Mouse (Mus musculus) right cerebral cortex, postnatal 36 days (tissue): ENCODE measurements at regions not wholly inside any gene's neighbourhood (a gene's known extent, or its start where the extent isn't known, plus 50 kb on each side); places are given as distances from the start of the nearest gene placed in this dataset.

Experiments used
- DNase-seq, 2 experiments: peaks; one replicate each; pipeline ENCODE4 v3.0.0; 2022; ENCODE audit warnings: low spot score in 2 of 2, mixed read lengths in 1 of 2

- DNase-seq, result no peak
Observed at GRCm38 (mm10) chr3:79996803-79997202, 112.5 kb downstream of the Fam198b start.

- no peak for DNase-seq
Observed at GRCm38 (mm10) chr3:80002335-80002734, 118.0 kb downstream of the Fam198b start.

DNA sequence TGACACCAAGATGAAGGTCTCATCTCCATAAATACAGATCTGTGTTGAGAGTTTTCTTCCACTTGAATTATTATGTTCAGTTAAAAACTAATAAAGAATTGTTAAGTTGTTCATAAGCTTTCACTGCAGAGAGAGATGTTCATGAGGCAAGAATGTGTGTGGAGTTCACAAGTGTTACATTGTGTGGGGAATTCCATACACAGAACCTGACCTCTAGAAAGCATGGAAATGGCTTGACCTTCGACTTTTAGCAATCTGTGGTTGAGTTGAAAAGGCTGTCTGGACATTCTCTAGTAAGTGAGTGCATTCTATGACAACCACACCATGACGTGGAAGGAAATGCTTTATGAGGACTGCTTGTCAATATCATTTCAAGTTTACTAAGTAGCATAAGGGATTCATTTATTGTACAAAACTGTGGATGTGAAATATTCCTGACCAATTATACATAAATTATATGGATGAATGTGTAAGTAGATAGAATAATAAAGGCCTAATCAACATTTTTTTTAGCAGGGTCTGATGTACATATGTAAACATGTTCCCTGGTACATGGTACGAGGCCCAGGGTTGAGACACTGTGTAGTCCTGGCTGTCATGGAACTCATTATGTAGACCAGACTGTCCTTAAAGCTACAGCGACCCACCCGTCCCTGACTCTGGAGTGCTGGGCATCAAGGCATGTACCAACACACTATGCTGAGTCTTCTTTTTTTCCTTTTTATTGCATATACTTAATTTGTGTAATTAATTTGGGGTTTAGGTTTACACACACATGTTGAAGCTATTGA lies 119.2 kb downstream of the Fam198b start:
- no peak for DNase-seq

DNA sequence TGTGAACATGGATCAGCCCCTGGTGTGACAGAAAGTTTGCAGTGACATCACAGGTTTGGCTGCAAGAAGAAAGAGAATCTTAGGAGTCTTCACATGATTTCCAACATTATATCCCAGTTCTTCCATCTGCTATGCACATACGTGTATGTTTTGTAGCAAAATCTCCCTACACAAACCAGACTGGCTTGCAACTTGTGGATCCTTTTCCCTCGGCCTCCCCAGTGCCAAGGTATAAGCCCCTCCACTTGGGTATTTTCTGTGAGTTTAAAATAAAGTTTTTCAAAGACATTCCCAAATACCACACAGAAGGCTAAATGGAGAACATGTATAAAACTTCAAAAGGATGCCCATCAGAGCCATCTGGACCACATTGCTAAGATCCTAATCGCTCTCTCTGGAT lies 120.2 kb downstream of the Fam198b start:
- DNase-seq, result no peak

GRCm38 (mm10) chr3:80004966-80005365 lies 120.6 kb downstream of the Fam198b start:
- no peak for DNase-seq

- DNase-seq, result no peak
Observed at GRCm38 (mm10) chr3:80005371-80005770, 121.0 kb downstream of the Fam198b start.

GRCm38 (mm10) chr3:80006263-80006662 lies 121.9 kb downstream of the Fam198b start:
- no peak for DNase-seq

DNA sequence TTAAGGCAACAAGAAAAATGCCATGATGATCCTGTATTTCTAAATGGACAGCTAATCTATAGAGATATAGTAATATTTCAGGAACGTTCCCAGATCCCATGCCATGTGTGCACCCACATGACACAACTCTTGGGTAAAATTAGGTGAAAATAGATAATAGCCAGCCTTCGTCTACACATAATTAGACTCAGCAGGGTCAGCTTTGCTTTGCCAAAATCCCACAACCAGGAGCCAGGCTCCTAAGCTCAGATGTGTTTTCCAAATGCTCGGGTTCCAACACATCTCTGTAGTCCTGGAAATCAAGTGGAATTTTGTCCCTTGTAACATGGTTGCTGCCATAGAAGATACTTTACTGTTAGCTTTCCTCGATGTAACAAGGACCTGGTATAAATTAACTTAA lies 122.7 kb downstream of the Fam198b start:
- no peak for DNase-seq

- DNase-seq, result no peak
Observed at GRCm38 (mm10) chr3:80009275-80009674, 124.9 kb downstream of the Fam198b start.

DNA sequence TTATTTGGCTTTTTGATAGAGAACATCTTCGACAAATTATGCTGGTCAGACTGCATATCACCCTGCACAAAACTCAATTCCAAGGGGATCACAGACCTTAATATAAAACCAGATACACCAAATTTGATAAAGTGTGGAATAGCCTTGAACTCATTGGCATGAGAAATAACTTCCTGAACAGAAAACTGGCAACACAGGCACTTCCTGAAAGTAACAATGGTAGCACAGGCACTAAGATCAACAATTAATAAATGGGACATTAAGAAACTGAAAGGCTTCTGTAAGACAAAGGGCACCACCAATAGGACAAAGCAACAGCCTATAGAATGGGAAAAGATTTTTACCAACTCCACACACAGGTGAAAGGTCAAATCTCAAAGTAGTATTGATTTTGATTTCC lies 141.5 kb downstream of the Fam198b start:
- no peak for DNase-seq

DNA sequence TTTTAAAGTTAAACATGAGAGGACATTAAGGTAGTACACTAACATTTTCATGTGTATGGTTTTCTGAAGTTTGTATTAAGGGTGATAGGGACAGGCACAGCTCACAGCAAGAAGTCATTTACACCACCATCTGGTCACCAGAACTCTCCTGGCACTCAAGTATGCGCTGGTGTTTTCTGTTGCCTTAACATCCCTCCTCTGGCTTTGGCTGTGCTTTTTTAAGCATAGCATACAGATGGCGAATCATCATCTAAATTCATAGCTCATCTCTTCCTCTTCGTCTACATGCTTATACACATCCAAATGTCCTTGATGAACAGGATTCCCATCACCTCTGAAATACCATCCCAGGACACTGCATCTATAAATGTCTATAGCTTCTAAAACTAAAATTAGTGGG lies 148.7 kb downstream of the Fam198b start:
- peak; percentile 44 to 62 for DNase-seq

DNA sequence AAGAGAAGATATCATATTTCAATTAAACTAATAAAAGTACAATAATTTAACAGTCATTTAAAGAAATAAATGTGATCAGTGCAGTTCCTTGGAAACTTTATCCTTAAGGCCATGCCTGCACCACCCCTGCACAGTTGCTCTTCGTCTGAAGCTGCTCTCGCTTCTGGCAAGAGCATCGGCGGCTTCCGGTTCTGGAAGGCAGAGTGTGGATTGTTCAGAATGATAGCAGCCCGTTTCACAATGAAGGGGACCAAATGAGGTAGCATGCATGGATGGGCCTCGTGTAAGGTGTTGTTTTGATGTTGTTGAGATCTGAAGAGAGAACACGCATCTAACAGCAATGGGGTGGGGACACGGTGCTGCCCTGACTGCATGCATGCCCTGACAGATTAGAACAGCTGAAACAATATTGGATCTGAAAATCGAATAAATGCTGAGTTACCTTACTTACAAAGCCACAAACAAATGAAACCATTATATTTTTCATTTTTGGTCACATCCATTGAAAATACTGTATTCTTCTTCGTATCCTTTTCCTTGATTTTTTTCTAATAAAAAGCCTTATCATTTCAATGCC lies 154.3 kb downstream of the Fam198b start:
- no peak for DNase-seq

DNA sequence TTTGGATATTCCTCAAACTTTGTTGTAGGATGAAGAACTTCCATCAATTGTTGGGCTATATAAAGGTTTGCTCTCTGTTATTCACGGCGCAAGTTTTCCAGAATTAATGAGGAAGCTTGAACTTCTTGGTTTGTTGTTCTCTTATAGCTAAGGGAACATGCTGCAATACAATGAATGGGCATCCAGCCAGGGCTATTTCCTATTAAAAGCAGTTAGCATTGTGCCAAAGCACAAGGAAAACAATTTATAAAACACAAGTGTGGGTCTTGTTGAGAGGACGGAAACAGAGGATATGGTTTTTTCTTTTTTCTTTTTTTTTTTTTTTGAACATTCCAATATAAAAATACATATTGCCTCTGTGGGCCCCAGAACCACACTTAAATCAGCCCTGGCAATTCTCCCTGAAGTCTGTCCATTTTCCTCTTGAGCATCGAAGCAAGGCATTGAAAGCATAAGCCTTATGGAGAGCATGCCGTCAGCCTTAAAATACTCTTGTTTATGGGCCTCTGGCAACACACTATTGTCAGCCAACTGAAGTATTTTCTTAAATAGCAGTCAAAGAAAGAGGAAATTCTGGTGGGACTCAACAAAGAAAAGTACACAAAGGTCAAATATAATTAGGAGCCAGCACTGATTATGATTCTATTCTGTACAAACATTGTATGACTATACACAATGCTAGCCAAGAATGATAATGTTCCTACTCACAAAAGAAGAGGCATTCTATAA lies 158.6 kb downstream of the Fam198b start:
- no peak for DNase-seq

DNA sequence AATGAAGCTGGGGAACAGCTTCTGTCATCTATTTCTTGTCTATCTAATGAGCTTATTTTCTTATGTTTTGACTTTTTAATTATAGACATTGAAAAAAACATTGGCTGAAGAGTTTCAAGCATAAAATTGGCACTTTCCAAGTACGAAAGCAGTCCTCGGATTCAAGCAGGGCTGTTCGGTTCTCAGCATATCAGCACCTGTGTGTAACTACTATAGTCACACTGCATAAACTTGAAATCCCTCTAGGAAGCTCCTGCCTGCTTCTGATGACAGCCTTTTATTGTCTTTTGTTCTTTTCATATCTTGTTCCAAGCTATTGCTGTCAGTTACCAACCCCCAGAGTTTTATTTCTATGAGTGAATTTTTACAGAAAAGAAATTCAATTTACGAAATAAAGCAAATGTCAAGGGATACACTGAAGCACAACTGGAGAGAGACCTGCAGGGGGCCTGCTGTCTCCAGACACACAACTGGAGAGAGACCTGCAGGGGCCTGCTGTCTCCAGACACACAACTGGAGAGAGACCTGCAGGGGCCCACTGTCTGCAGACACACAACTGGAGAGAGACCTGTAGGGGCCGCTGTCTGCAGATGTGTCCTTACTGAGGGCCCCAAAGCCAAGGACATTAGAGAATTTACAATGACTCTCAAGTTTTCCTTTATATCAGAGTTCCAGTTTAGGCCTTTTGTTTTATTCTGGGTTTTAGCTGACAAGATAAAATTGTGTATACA lies 165.3 kb downstream of the Fam198b start:
- DNase-seq, result no peak

- DNase-seq, result no peak
Observed at GRCm38 (mm10) chr3:80050920-80051319, 166.6 kb downstream of the Fam198b start.

DNA sequence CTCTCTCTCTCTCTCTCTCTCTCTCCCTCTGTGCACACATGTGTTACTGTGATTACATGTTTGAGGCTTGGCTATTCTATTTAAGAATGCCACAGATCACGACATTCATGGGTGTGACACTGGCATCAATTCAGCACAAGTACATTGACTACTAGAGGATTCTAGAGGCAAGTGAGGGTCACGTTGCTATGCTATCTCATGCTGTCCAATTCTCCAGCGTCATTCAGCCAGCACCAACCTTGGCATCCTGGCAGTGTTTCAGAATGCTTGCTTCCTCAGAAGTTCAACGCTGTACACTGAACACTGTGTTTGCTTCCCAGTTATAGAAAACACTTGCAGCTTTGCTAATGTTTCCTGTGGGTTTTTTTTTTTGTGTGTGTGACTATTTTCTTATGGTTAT lies 167.6 kb downstream of the Fam198b start:
- no peak for DNase-seq

- DNase-seq, result no peak
Observed at GRCm38 (mm10) chr3:80052879-80053278, 168.5 kb downstream of the Fam198b start.

- DNase-seq, result no peak
Observed at GRCm38 (mm10) chr3:80053435-80053834, 169.1 kb downstream of the Fam198b start.

DNA sequence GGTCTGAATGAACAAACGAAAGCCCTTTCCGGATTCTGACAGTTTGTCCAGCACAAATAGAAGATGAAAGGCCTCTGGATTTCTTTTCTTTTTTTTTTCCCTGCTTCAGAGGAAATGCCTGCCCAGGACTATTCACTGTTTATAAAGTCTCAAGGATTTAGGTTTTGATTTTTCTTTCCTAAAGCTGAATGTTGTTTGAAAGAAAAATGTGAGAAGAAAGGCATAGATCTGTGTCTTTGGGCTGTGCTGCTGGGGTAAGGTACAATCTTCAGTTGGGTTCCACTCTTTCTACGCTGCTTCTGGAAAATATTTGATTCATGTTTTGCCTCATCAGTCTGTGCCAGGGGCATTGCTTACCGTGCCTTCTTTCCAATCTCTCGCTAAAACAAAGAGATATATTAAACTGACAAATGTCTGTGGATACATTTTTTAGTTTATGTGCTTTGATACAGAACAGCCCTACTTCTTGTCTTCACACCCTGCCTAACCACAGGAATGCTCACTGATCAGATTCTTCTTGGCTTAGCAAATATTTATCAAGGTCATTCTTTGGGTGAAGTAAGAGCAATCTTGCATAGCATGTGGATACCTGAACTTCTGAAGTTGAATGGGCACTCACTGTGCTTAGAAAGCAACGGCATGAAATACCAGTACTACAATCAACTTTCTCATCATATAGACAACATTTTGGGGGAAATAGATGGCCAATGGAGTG lies 172.5 kb downstream of the Fam198b start:
- no peak for DNase-seq

GRCm38 (mm10) chr3:80058722-80059121 lies 174.4 kb downstream of the Fam198b start:
- peak; percentile 11 to 36 for DNase-seq

DNA sequence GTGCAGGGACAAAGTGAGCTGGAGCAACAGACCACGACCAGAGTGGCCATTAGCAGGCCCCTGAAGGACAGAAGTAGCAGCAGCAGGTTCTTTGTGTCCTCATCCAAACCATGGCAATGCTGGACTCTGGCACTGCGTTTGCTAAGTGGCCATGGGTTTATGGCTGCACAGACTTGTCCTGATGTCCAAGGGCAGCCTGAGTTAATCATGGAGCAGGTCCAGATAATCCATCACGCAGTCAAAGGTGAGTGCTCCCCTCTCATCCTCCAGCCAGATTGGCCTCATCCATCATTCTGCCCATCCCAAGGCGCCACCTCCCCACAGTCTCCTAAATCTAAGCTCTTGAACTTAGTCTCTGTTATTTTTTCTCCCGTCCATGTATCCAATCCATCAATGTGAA lies 186.4 kb downstream of the Fam198b start:
- no peak for DNase-seq
